Mouse (Mus musculus): ENCODE results near the gene Rgl2. TPM values are rescaled to one million over a fixed set of nuclear protein-coding genes. Genes with fewer than 3 reads are reported as not detected.
A peak's percentile ranks its signal among the peaks of the same experiment; 100 is the strongest.

The Rgl2 gene
- total and polyA plus RNA-seq, 3 experiments = 24.9 to 43.6 TPM; not detected in 1

GRCm38 (mm10) chr17:33930280-33931158 is 1.2 kb downstream of the Rgl2 start (continued):
- no peak for TF ChIP-seq TAL1 (IDR thresholded peaks at IDR 0.05; ENCODE audit: low read length)
- TF ChIP-seq USF1 (IDR thresholded peaks at IDR 0.05; ENCODE audit: low read depth, low read length) = peak; percentile 74; the same call in 1 of the 2 replicates
- no peak for TF ChIP-seq ZMIZ1 (IDR thresholded peaks at IDR 0.05; ENCODE audit: low read depth, low read length)
- no peak for TF ChIP-seq MYC (IDR thresholded peaks at IDR 0.05; ENCODE audit: low read depth, low read length)
- TF ChIP-seq ELF1 (IDR thresholded peaks at IDR 0.05; ENCODE audit: low read depth, low read length) = no peak
- TF ChIP-seq POLR2AphosphoS5 (IDR thresholded peaks at IDR 0.05; ENCODE audit: borderline replicate concordance, low read depth, low read length) = no peak
- 0 out of 4 replicates have a peak, but pooled peaks of 1 of the 2 experiments have one; percentile 11 for TF ChIP-seq POLR2A (IDR thresholded peaks at IDR 0.05; ENCODE audit: control insufficient read depth in 1 of 2, insufficient read depth in 1 of 2, low read depth in 1 of 2, low read length in 2 of 2, poor library complexity in 1 of 2)
- no peak for TF ChIP-seq RCOR1 (IDR thresholded peaks at IDR 0.05; ENCODE audit: low read depth, low read length)
- TF ChIP-seq ZC3H11A (IDR thresholded peaks at IDR 0.05; ENCODE audit: low read depth, low read length) = no peak
- TF ChIP-seq MEF2A (IDR thresholded peaks at IDR 0.05; ENCODE audit: extremely low read depth, insufficient replicate concordance, low read depth, low read length, poor library complexity, severe bottlenecking) = no peak

GRCm38 (mm10) chr17:33931159-33931866 is 2.0 kb downstream of the Rgl2 start:
- peaks cover 0 to 3% of the 10 kb centered on the region in 2 experiments; a peak in 2 of 4 replicates for H3K36me3 ChIP-seq (ENCODE audit: control insufficient read depth in 1 of 2, insufficient read depth in 2 of 2, low read length in 2 of 2)
- H3K27ac ChIP-seq (ENCODE audit: control insufficient read depth, low read depth, low read length) = no peak overlapping the region

GRCm38 (mm10) chr17:33931947-33932346 is 2.6 kb downstream of the Rgl2 start:
- DNase-seq (ENCODE audit: low read depth, low spot score) = no peak
- Histone ChIP-seq H3K36me3 (ENCODE audit: control insufficient read depth in 1 of 2, insufficient read depth in 2 of 2, low read length in 2 of 2) (peaks cover 0 to 3% of the 10 kb centered on the region in 2 experiments; a peak in 2 of 4 replicates), H3K4me1 (ENCODE audit: control insufficient read depth in 1 of 2, insufficient read depth in 2 of 2, low read length in 2 of 2) (peaks cover 0 to 7% of the 10 kb centered on the region in 2 experiments; a peak in 2 of 4 replicates), H3K27me3 (ENCODE audit: control insufficient read depth in 1 of 2, insufficient read depth in 2 of 2, low read length in 2 of 2) (no peaks in the 10 kb centered on the region), H3K9ac (ENCODE audit: control insufficient read depth, low read depth, low read length, poor library complexity, severe bottlenecking) (no peak overlapping the region), H3K4me3 (ENCODE audit: control insufficient read depth in 1 of 2, insufficient read depth in 1 of 2, low read depth in 2 of 2, low read length in 2 of 2) (no peak overlapping the region), H3K9me3 (replicated peaks; ENCODE audit: insufficient read depth, low read length) (no peaks in the 10 kb centered on the region), H3K79me2 (ENCODE audit: control insufficient read depth, insufficient read depth, low read length, poor library complexity) (peaks cover 24% of the 10 kb centered on the region), H3K27ac (ENCODE audit: control insufficient read depth, low read depth, low read length) (no peak overlapping the region)
- no peak for TF ChIP-seq JUND (IDR thresholded peaks at IDR 0.05; ENCODE audit: low read depth, low read length)
- TF ChIP-seq GABPA (IDR thresholded peaks at IDR 0.05; ENCODE audit: low read depth, low read length) = no peak
- no peak for TF ChIP-seq CHD1 (IDR thresholded peaks at IDR 0.05; ENCODE audit: low read depth, low read length)
- no peak for TF ChIP-seq POLR2A (IDR thresholded peaks at IDR 0.05; ENCODE audit: control insufficient read depth in 1 of 2, insufficient read depth in 1 of 2, low read depth in 1 of 2, low read length in 2 of 2, poor library complexity in 1 of 2)
- TF ChIP-seq POLR2AphosphoS5 (IDR thresholded peaks at IDR 0.05; ENCODE audit: borderline replicate concordance, low read depth, low read length) = no peak
- no peak for TF ChIP-seq ZC3H11A (IDR thresholded peaks at IDR 0.05; ENCODE audit: low read depth, low read length)
- no peak for TF ChIP-seq SIN3A (IDR thresholded peaks at IDR 0.05; ENCODE audit: low read length)
- no peak for TF ChIP-seq RCOR1 (IDR thresholded peaks at IDR 0.05; ENCODE audit: low read depth, low read length)
- no peak for TF ChIP-seq ZKSCAN1 (IDR thresholded peaks at IDR 0.05; ENCODE audit: low read depth, low read length)
- no peak for TF ChIP-seq TAL1 (IDR thresholded peaks at IDR 0.05; ENCODE audit: low read length)
- TF ChIP-seq MYC (IDR thresholded peaks at IDR 0.05; ENCODE audit: low read depth, low read length) = no peak
- no peak for TF ChIP-seq MYB (IDR thresholded peaks at IDR 0.05; ENCODE audit: low read depth, low read length)
- no peak for TF ChIP-seq EP300 (IDR thresholded peaks at IDR 0.05; ENCODE audit: low read depth in 1 of 2, low read length in 2 of 2)
- TF ChIP-seq SMC3 (IDR thresholded peaks at IDR 0.05; ENCODE audit: low read depth, low read length) = no peak

More at GRCm38 (mm10) chr17:33931159-33931866, 2.0 kb downstream of the Rgl2 start:
- H3K4me1 ChIP-seq (ENCODE audit: control insufficient read depth in 1 of 2, insufficient read depth in 2 of 2, low read length in 2 of 2) = peaks cover 0 to 7% of the 10 kb centered on the region in 2 experiments; a peak in 2 of 4 replicates
- TF ChIP-seq RAD21 (IDR thresholded peaks at IDR 0.05; ENCODE audit: low read depth, low read length) (no peak), ZC3H11A (IDR thresholded peaks at IDR 0.05; ENCODE audit: low read depth, low read length) (no peak), MAZ (IDR thresholded peaks at IDR 0.05; ENCODE audit: low read depth, low read length) (0 out of 2 replicates have a peak, but pooled peaks have one; percentile 34)
- peaks cover 24% of the 10 kb centered on the region for H3K79me2 ChIP-seq (ENCODE audit: control insufficient read depth, insufficient read depth, low read length, poor library complexity)
- H3K9ac ChIP-seq (ENCODE audit: control insufficient read depth, low read depth, low read length, poor library complexity, severe bottlenecking) = no peak overlapping the region
- no peaks in the 10 kb centered on the region for H3K27me3 ChIP-seq (ENCODE audit: control insufficient read depth in 1 of 2, insufficient read depth in 2 of 2, low read length in 2 of 2)
- DNase-seq (ENCODE audit: low read depth, low spot score) = peak; percentile 46
- no peaks in the 10 kb centered on the region for H3K9me3 ChIP-seq (replicated peaks; ENCODE audit: insufficient read depth, low read length)
- no peak overlapping the region for H3K4me3 ChIP-seq (ENCODE audit: control insufficient read depth in 1 of 2, insufficient read depth in 1 of 2, low read depth in 2 of 2, low read length in 2 of 2)
